Mouse (Mus musculus) intestine, embryonic 16.5 days (tissue): ENCODE results near the gene Nppc. TPM values are rescaled to one million over a fixed set of nuclear protein-coding genes. Genes with fewer than 3 reads are reported as not detected.

Experiments used
- ATAC-seq: fragments of 200-750 bp; cut with Nextera tagmentation; 2 replicates; pipeline ENCODE4 v1.8.0; 2017; ENCODE audit warnings: moderate TSS enrichment, moderate library complexity
- H3K27ac ChIP-seq: fragments of 300-500 bp; sonication (generic); 2 replicates; pipeline ENCODE4 v1.5.1; 2014; ENCODE audit warnings: mild to moderate bottlenecking, low read length
- H3K27me3 ChIP-seq: fragments of 300-500 bp; sonication (generic); replicated peaks from 2 replicates; pipeline ENCODE4 v1.6.1; 2014; ENCODE audit warnings: low read length, control low read depth, mixed read lengths; ENCODE audit not compliant: control insufficient read depth, insufficient read depth
- H3K36me3 ChIP-seq: fragments of 300-500 bp; sonication (generic); 2 replicates; pipeline ENCODE4 v1.6.1; 2014; ENCODE audit warnings: low read length, control low read depth; ENCODE audit not compliant: control insufficient read depth, insufficient read depth
- H3K4me1 ChIP-seq: fragments of 300-500 bp; sonication (generic); 2 replicates; pipeline ENCODE4 v1.6.1; 2014; ENCODE audit warnings: low read length, control low read depth, mixed read lengths; ENCODE audit not compliant: control insufficient read depth, insufficient read depth
- H3K4me2 ChIP-seq: fragments of 300-500 bp; sonication (generic); 2 replicates; pipeline ENCODE4 v1.6.1; 2014; ENCODE audit warnings: low read depth, low read length, control low read depth
- H3K4me3 ChIP-seq: fragments of 300-500 bp; sonication (generic); 2 replicates; pipeline ENCODE4 v1.5.1; 2014; ENCODE audit warnings: mild to moderate bottlenecking, low read length
- H3K9ac ChIP-seq: fragments of 300-500 bp; sonication (generic); 2 replicates; pipeline ENCODE4 v1.6.1; 2014; ENCODE audit warnings: low read depth, low read length
- H3K9me3 ChIP-seq: fragments of 300-500 bp; sonication (generic); 2 replicates; pipeline ENCODE4 v1.6.1; 2016; ENCODE audit warnings: low read length, control low read depth; ENCODE audit not compliant: control insufficient read depth
- WGBS: fragments of 180-500 bp; shearing (Covaris S2); extraction: QIAGEN DNeasy Blood & Tissue Kit; methylation state at CpG from one replicate; pipeline ENCODE4 v1.1.7; 2014; 5-methylcytosine and 5-hydroxymethylcytosine counted together
- polyA plus RNA-seq: library from polyadenylated mRNA; unstranded; fragments of >200 nt; fragmentation: Nextera tagmentation; extraction: Ambion mirVana; gene quantifications from 2 replicates; pipeline ENCODE4 v1.2.1, GENCODE M21; 2015

Gene Nppc
- polyA plus RNA-seq, 1 experiment from 2014 or later: 0.72 TPM

DNA sequence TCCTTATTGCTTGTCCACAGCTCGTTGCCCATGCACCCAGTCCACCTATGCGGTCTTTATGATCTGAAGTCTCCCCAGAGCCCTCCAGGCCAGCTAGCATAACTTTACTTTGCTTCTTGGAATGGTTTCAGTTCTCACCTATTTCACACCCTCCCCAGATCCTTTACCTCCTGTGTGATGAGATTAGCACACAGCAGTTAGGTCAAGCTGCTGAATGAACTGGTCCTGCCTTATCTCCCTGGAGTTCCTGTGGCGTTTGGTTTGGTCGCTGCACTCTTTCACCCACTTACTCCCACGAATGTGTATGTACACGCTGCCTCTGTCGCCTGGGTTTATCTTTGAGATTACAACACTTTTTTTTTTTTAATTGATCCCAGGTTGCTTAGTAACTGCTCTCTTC lies 30.0 kb upstream of the Nppc start:
- H3K27me3 ChIP-seq: no peaks in the 10 kb centered on the region; the same call in 1 of the 2 replicates
- peaks cover 9% of the 10 kb centered on the region for H3K4me1 ChIP-seq
- no peak overlapping the region for H3K4me3 ChIP-seq
- WGBS: 49% methylated on average over 7 of the region's 7 CpGs
- H3K9me3 ChIP-seq: no peaks in the 10 kb centered on the region
- H3K4me2 ChIP-seq: no peak overlapping the region
- no peaks in the 10 kb centered on the region for H3K36me3 ChIP-seq
- no peak for ATAC-seq
- no peak overlapping the region for H3K27ac ChIP-seq
- no peak overlapping the region for H3K9ac ChIP-seq

GRCm38 (mm10) chr1:86699346-86700136 lies 29.2 kb upstream of the Nppc start:
- no peak overlapping the region for H3K27ac ChIP-seq
- no peak overlapping the region for H3K4me3 ChIP-seq
- no peaks in the 10 kb centered on the region for H3K9me3 ChIP-seq
- no peaks in the 10 kb centered on the region for H3K36me3 ChIP-seq
- peaks cover 5% of the 10 kb centered on the region; the same call in 1 of the 2 replicates for H3K4me1 ChIP-seq
- H3K9ac ChIP-seq: no peak overlapping the region
- no peak overlapping the region for H3K4me2 ChIP-seq
- ATAC-seq: no peak
- 72% methylated on average over 11 of the region's 11 CpGs for WGBS
- H3K27me3 ChIP-seq: no peaks in the 10 kb centered on the region; the same call in 1 of the 2 replicates

- no peaks in the 10 kb centered on the region; the same call in 1 of the 2 replicates for H3K27me3 ChIP-seq
- H3K36me3 ChIP-seq: no peaks in the 10 kb centered on the region
- no peaks in the 10 kb centered on the region for H3K9me3 ChIP-seq
- 40% methylated on average over 2 of the region's 2 CpGs for WGBS
- peaks cover 5% of the 10 kb centered on the region; the same call in 1 of the 2 replicates for H3K4me1 ChIP-seq
- no peak overlapping the region for H3K27ac ChIP-seq
- H3K4me3 ChIP-seq: no peak overlapping the region
- H3K9ac ChIP-seq: no peak overlapping the region
- H3K4me2 ChIP-seq: no peak overlapping the region
- ATAC-seq: no peak
Measured at GRCm38 (mm10) chr1:86698721-86699120, 28.4 kb upstream of the Nppc start.

DNA sequence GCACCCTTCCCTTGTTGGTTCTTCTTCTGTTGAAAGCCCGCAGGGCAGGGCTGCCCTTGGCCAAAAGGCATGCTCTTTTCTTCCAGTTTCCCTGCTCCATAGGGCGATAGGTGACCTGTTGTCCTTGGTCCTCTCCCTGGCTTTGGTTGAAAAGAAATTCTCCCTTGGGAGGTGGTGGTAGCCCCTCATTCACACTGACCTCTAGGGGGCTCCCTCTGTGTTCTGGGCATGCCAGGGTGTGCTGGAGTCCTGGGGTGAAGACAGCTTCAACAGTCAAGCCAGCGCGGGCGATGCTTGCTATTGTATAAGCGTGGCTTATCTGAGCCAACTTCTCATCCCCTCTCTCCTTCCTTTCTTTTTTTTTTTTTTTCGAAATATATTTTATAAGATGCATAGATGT lies 26.6 kb upstream of the Nppc start:
- no peak for ATAC-seq
- WGBS: 58% methylated on average over 7 of the region's 7 CpGs
- no peak overlapping the region for H3K9ac ChIP-seq

DNA sequence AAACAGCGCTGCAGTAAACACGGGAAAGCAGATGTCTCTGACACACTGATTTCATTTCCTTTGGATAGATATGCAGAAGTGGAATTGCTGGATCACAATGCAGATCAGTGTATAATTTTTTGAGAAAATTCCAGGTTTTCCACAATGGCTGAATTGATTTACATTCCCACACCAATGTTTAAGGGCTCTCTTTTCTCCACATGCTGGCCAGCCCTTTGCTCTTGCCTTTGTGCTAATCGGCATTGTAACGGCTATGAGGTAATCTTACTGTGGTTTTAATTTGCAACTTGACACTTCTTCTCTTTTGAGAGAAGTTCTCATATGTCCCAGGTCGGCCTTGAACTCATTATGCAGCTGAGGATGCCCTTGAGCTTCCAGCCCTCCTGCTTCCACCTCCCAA lies 20.7 kb upstream of the Nppc start:
- 71% methylated on average over 5 of the region's 5 CpGs for WGBS

More for the DNA sequence above, 26.6 kb upstream of the Nppc start:
- H3K4me2 ChIP-seq: no peak overlapping the region
- H3K27ac ChIP-seq: no peak overlapping the region
- H3K4me3 ChIP-seq: no peak overlapping the region
- H3K27me3 ChIP-seq: no peaks in the 10 kb centered on the region; the same call in 1 of the 2 replicates
- no peaks in the 10 kb centered on the region for H3K4me1 ChIP-seq
- no peaks in the 10 kb centered on the region for H3K36me3 ChIP-seq
- H3K9me3 ChIP-seq: no peaks in the 10 kb centered on the region

GRCm38 (mm10) chr1:86687236-86687635 lies 16.9 kb upstream of the Nppc start:
- H3K9me3 ChIP-seq: no peaks in the 10 kb centered on the region
- 81% methylated on average over 4 of the region's 4 CpGs for WGBS
- no peaks in the 10 kb centered on the region for H3K27me3 ChIP-seq
- ATAC-seq: no peak
- H3K36me3 ChIP-seq: no peaks in the 10 kb centered on the region
- no peak overlapping the region for H3K9ac ChIP-seq
- H3K4me1 ChIP-seq: no peaks in the 10 kb centered on the region
- H3K27ac ChIP-seq: no peak overlapping the region
- no peak overlapping the region for H3K4me3 ChIP-seq
- no peak overlapping the region for H3K4me2 ChIP-seq

More for the DNA sequence above, 20.7 kb upstream of the Nppc start:
- Histone ChIP-seq H3K9me3 (no peaks in the 10 kb centered on the region), H3K4me2 (no peak overlapping the region), H3K27me3 (no peaks in the 10 kb centered on the region), H3K9ac (no peak overlapping the region), H3K4me1 (no peaks in the 10 kb centered on the region), H3K4me3 (no peak overlapping the region), H3K27ac (no peak overlapping the region), H3K36me3 (no peaks in the 10 kb centered on the region)
- ATAC-seq: no peak

GRCm38 (mm10) chr1:86678667-86679066 lies 8.3 kb upstream of the Nppc start:
- no peak for ATAC-seq
- WGBS: 85% methylated on average over 10 of the region's 10 CpGs
- Histone ChIP-seq H3K4me3 (no peak overlapping the region), H3K27me3 (no peaks in the 10 kb centered on the region), H3K9me3 (no peaks in the 10 kb centered on the region), H3K4me1 (no peaks in the 10 kb centered on the region), H3K27ac (no peak overlapping the region), H3K9ac (no peak overlapping the region), H3K4me2 (no peak overlapping the region), H3K36me3 (no peaks in the 10 kb centered on the region)

DNA sequence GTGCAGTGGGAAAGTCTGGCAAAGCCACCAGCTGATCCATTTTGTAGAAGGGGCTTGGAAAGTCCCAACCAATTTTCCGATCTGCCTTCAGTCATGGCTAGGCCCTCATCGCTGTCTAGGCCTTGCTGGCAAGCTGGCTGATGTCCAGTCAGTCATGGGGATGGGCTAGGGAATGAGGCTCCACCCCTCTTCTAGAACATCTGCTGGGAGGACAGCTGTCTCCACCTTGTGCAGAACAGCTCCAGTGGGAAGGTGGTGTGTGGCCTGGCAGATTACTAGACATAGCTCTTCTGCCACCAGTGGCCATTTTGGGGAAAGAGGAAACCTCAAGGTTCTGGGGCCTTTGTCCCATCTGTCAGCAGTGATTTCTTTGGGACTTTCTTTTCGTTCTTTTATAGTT lies 7.3 kb upstream of the Nppc start:
- H3K9me3 ChIP-seq: no peaks in the 10 kb centered on the region
- no peak overlapping the region for H3K9ac ChIP-seq
- no peak overlapping the region for H3K4me3 ChIP-seq
- H3K27ac ChIP-seq: no peak overlapping the region
- no peaks in the 10 kb centered on the region for H3K27me3 ChIP-seq
- no peaks in the 10 kb centered on the region for H3K4me1 ChIP-seq
- no peaks in the 10 kb centered on the region for H3K36me3 ChIP-seq
- no peak for ATAC-seq
- H3K4me2 ChIP-seq: no peak overlapping the region
- 64% methylated on average over 3 of the region's 3 CpGs for WGBS

GRCm38 (mm10) chr1:86675126-86675525 lies 4.8 kb upstream of the Nppc start:
- no peak for ATAC-seq
- 85% methylated on average over 12 of the region's 12 CpGs for WGBS
- Histone ChIP-seq H3K4me3 (no peak overlapping the region), H3K36me3 (no peaks in the 10 kb centered on the region), H3K4me1 (peaks cover 1% of the 10 kb centered on the region), H3K4me2 (no peak overlapping the region), H3K27me3 (peaks cover 10% of the 10 kb centered on the region), H3K9me3 (no peaks in the 10 kb centered on the region), H3K9ac (no peak overlapping the region), H3K27ac (no peak overlapping the region)
